Mouse (Mus musculus) embryonic facial prominence, embryonic 13.5 days (tissue): Measurements from ENCODE around the gene Tpst1. TPM values are rescaled to one million over a fixed set of nuclear protein-coding genes. Genes with fewer than 3 reads are reported as not detected.

Source experiments
- ATAC-seq: fragments of 200-750 bp; cut with Nextera tagmentation; 2 replicates; pipeline ENCODE4 v1.8.0; 2017; ENCODE audit warnings: low read depth; ENCODE audit not compliant: insufficient number of reproducible peaks, insufficient read depth, low FRiP score, low TSS enrichment
- H3K27ac ChIP-seq: fragments of 300-500 bp; sonication (generic); 2 replicates; pipeline ENCODE4 v1.5.1; 2015; ENCODE audit warnings: moderate library complexity, mild to moderate bottlenecking, inconsistent platforms
- H3K27me3 ChIP-seq: fragments of 300-500 bp; sonication (generic); 2 replicates; pipeline ENCODE4 v1.6.1; 2015; ENCODE audit warnings: mild to moderate bottlenecking, inconsistent platforms
- H3K36me3 ChIP-seq: fragments of 300-500 bp; sonication (generic); 2 replicates; pipeline ENCODE4 v1.6.1; 2015; ENCODE audit warnings: mild to moderate bottlenecking, inconsistent platforms
- H3K4me1 ChIP-seq: fragments of 300-500 bp; sonication (generic); 2 replicates; pipeline ENCODE4 v1.6.1; 2015; ENCODE audit warnings: inconsistent platforms
- H3K4me2 ChIP-seq: fragments of 300-500 bp; sonication (generic); 2 replicates; pipeline ENCODE4 v1.6.1; 2015; ENCODE audit warnings: moderate library complexity, mild to moderate bottlenecking, inconsistent platforms
- H3K4me3 ChIP-seq: fragments of 300-500 bp; sonication (generic); 2 replicates; pipeline ENCODE4 v1.5.1; 2015; ENCODE audit warnings: mild to moderate bottlenecking, inconsistent platforms
- H3K9ac ChIP-seq: fragments of 300-500 bp; sonication (generic); 2 replicates; pipeline ENCODE4 v1.6.1; 2015; ENCODE audit warnings: mild to moderate bottlenecking, inconsistent platforms
- H3K9me3 ChIP-seq: fragments of 300-500 bp; sonication (generic); 2 replicates; pipeline ENCODE4 v1.6.1; 2016; ENCODE audit warnings: inconsistent platforms
- WGBS: fragments of 180-500 bp; shearing (Covaris S2); methylation state at CpG from one replicate; pipeline ENCODE4 v1.1.7; 2015; ENCODE audit warnings: mixed read lengths; 5-methylcytosine and 5-hydroxymethylcytosine counted together
- polyA plus RNA-seq: library from polyadenylated mRNA; unstranded; fragments of >200 nt; fragmentation: Nextera tagmentation; extraction: Ambion mirVana; gene quantifications from 2 replicates; pipeline ENCODE4 v1.2.1, GENCODE M21; 2015

Gene Tpst1
- polyA plus RNA-seq, 1 experiment from 2014 or later = 98.5 TPM

GRCm38 (mm10) chr5:130124271-130124670 lies 51.1 kb downstream of the Tpst1 start:
- Histone ChIP-seq H3K9me3 (no peaks in the 10 kb centered on the region), H3K27ac (peak overlapping the region; percentile 28; the same call in 1 of the 2 replicates), H3K36me3 (no peaks in the 10 kb centered on the region), H3K4me1 (peaks cover 26% of the 10 kb centered on the region), H3K9ac (no peak overlapping the region), H3K4me2 (no peak overlapping the region), H3K27me3 (no peaks in the 10 kb centered on the region), H3K4me3 (no peak overlapping the region)
- WGBS = 68% methylated on average over 5 of the region's 5 CpGs
- no peak for ATAC-seq

- H3K4me3 ChIP-seq = no peak overlapping the region
- no peaks in the 10 kb centered on the region for H3K9me3 ChIP-seq
- peaks cover 17% of the 10 kb centered on the region for H3K4me1 ChIP-seq
- WGBS = 48% methylated on average over 11 of the region's 11 CpGs
- no peak overlapping the region; the same call in 1 of the 2 replicates for H3K27ac ChIP-seq
- no peaks in the 10 kb centered on the region for H3K27me3 ChIP-seq
- ATAC-seq = peak; percentile 48; the same call in 1 of the 2 replicates
- no peak overlapping the region for H3K9ac ChIP-seq
- no peak overlapping the region for H3K4me2 ChIP-seq
- peaks cover 17% of the 10 kb centered on the region for H3K36me3 ChIP-seq
Measured at GRCm38 (mm10) chr5:130128686-130129523, 55.8 kb downstream of the Tpst1 start.

GRCm38 (mm10) chr5:130129524-130129793 lies 56.3 kb downstream of the Tpst1 start:
- H3K9me3 ChIP-seq = no peaks in the 10 kb centered on the region
- WGBS = 54% methylated on average over 5 of the region's 5 CpGs
- no peak overlapping the region for H3K4me2 ChIP-seq
- no peaks in the 10 kb centered on the region for H3K27me3 ChIP-seq
- H3K27ac ChIP-seq = no peak overlapping the region; the same call in 1 of the 2 replicates
- peaks cover 20% of the 10 kb centered on the region for H3K36me3 ChIP-seq
- peaks cover 17% of the 10 kb centered on the region for H3K4me1 ChIP-seq
- ATAC-seq = no peak
- no peak overlapping the region for H3K4me3 ChIP-seq
- H3K9ac ChIP-seq = no peak overlapping the region

GRCm38 (mm10) chr5:130136597-130136996 lies 63.5 kb downstream of the Tpst1 start:
- H3K36me3 ChIP-seq = peaks cover 28% of the 10 kb centered on the region
- no peaks in the 10 kb centered on the region for H3K9me3 ChIP-seq
- no peak overlapping the region for H3K9ac ChIP-seq
- no peak for ATAC-seq
- no peak overlapping the region for H3K27ac ChIP-seq
- no peaks in the 10 kb centered on the region for H3K27me3 ChIP-seq
- H3K4me2 ChIP-seq = no peak overlapping the region
- WGBS = 92% methylated on average over 13 of the region's 13 CpGs
- no peak overlapping the region for H3K4me3 ChIP-seq
- H3K4me1 ChIP-seq = peaks cover 8% of the 10 kb centered on the region

GRCm38 (mm10) chr5:130139393-130139792 lies 66.3 kb downstream of the Tpst1 start:
- no peak overlapping the region for H3K9ac ChIP-seq
- H3K27me3 ChIP-seq = no peaks in the 10 kb centered on the region
- peaks cover 23% of the 10 kb centered on the region for H3K4me1 ChIP-seq
- 30% methylated on average over 8 of the region's 8 CpGs for WGBS
- no peak for ATAC-seq
- no peak overlapping the region for H3K4me3 ChIP-seq
- H3K9me3 ChIP-seq = no peaks in the 10 kb centered on the region
- no peak overlapping the region for H3K27ac ChIP-seq
- H3K36me3 ChIP-seq = peaks cover 15% of the 10 kb centered on the region
- no peak overlapping the region for H3K4me2 ChIP-seq

- 52% methylated on average over 5 of the region's 5 CpGs for WGBS
- H3K27ac ChIP-seq = peak overlapping the region; percentile 73
- no peaks in the 10 kb centered on the region for H3K9me3 ChIP-seq
- no peak overlapping the region for H3K4me2 ChIP-seq
- no peak overlapping the region for H3K4me3 ChIP-seq
- no peak for ATAC-seq
- peaks cover 3% of the 10 kb centered on the region; the same call in 1 of the 2 replicates for H3K36me3 ChIP-seq
- H3K4me1 ChIP-seq = peaks cover 34% of the 10 kb centered on the region
- no peak overlapping the region for H3K9ac ChIP-seq
- no peaks in the 10 kb centered on the region for H3K27me3 ChIP-seq
Measured at GRCm38 (mm10) chr5:130141138-130141537, 68.0 kb downstream of the Tpst1 start.

GRCm38 (mm10) chr5:130142041-130142440 lies 68.9 kb downstream of the Tpst1 start:
- peaks cover 35% of the 10 kb centered on the region for H3K4me1 ChIP-seq

GRCm38 (mm10) chr5:130143101-130143500 lies 70.0 kb downstream of the Tpst1 start:
- no peak overlapping the region for H3K27ac ChIP-seq
- no peak for ATAC-seq
- H3K27me3 ChIP-seq = no peaks in the 10 kb centered on the region
- 90% methylated on average over 7 of the region's 7 CpGs for WGBS
- H3K4me2 ChIP-seq = no peak overlapping the region
- peaks cover 1% of the 10 kb centered on the region; the same call in 1 of the 2 replicates for H3K36me3 ChIP-seq
- H3K4me3 ChIP-seq = no peak overlapping the region
- H3K9ac ChIP-seq = no peak overlapping the region
- H3K9me3 ChIP-seq = no peaks in the 10 kb centered on the region
- peaks cover 35% of the 10 kb centered on the region for H3K4me1 ChIP-seq

More at GRCm38 (mm10) chr5:130142041-130142440, 68.9 kb downstream of the Tpst1 start:
- H3K27ac ChIP-seq = peak overlapping the region; percentile 73
- H3K9ac ChIP-seq = no peak overlapping the region
- H3K9me3 ChIP-seq = no peaks in the 10 kb centered on the region
- H3K4me3 ChIP-seq = no peak overlapping the region
- ATAC-seq = no peak
- no peaks in the 10 kb centered on the region for H3K36me3 ChIP-seq
- 31% methylated on average over 4 of the region's 4 CpGs for WGBS
- no peaks in the 10 kb centered on the region for H3K27me3 ChIP-seq
- no peak overlapping the region for H3K4me2 ChIP-seq

- peak overlapping the region; percentile 83 for H3K27ac ChIP-seq
- H3K9ac ChIP-seq = peak overlapping the region; percentile 82
- H3K4me3 ChIP-seq = peak overlapping the region; percentile 72
- H3K9me3 ChIP-seq = no peaks in the 10 kb centered on the region
- H3K36me3 ChIP-seq = peaks cover 10% of the 10 kb centered on the region; the same call in 1 of the 2 replicates
- H3K27me3 ChIP-seq = no peaks in the 10 kb centered on the region
- peak overlapping the region; percentile 93 for H3K4me2 ChIP-seq
- WGBS = 6% methylated on average over 20 of the region's 20 CpGs
- H3K4me1 ChIP-seq = peaks cover 35% of the 10 kb centered on the region
- no peak for ATAC-seq
Measured at GRCm38 (mm10) chr5:130143977-130144333, 70.8 kb downstream of the Tpst1 start.

- Histone ChIP-seq H3K4me3 (peak within 1 kb of the TSS; percentile 72), H3K27ac (peak within 1 kb of the TSS; percentile 83), H3K9me3 (no peaks in the 10 kb centered on the region), H3K27me3 (no peaks in the 10 kb centered on the region), H3K36me3 (peaks cover 14% of the 10 kb centered on the region), H3K4me2 (peak within 1 kb of the TSS; percentile 93), H3K9ac (peak within 1 kb of the TSS; percentile 82), H3K4me1 (peaks cover 35% of the 10 kb centered on the region)
- under 1% methylated on average over 66 of the region's 66 CpGs for WGBS
- ATAC-seq = peak; percentile 94
Measured at GRCm38 (mm10) chr5:130144334-130145312, 71.5 kb downstream of the Tpst1 start, which contains the start of gene Kctd7. Kctd7 (plus strand) TSS chr5:130144861.

GRCm38 (mm10) chr5:130145961-130146360 lies 72.8 kb downstream of the Tpst1 start:
- Histone ChIP-seq H3K27ac (no peak overlapping the region), H3K4me2 (peak overlapping the region; percentile 93), H3K4me1 (peaks cover 34% of the 10 kb centered on the region), H3K36me3 (peaks cover 21% of the 10 kb centered on the region), H3K27me3 (no peaks in the 10 kb centered on the region), H3K9ac (peak overlapping the region; percentile 16; the same call in 1 of the 2 replicates), H3K9me3 (no peaks in the 10 kb centered on the region), H3K4me3 (peak overlapping the region; percentile 72)
- WGBS = 83% methylated on average over 8 of the region's 8 CpGs
- no peak for ATAC-seq
